Mouse (Mus musculus): ENCODE data around the gene Olfr724. TPM values are rescaled to one million over a fixed set of nuclear protein-coding genes. Genes with fewer than 3 reads are reported as not detected.
"Not testable (repeated sequence)": the region's sequence is repeated elsewhere in the genome, so short reads cannot be mapped to it uniquely, and the experiment has no call there.

The Olfr724 gene
- polyA plus RNA-seq (2012; rRNA removed) = not detected in 2 replicates

DNA sequence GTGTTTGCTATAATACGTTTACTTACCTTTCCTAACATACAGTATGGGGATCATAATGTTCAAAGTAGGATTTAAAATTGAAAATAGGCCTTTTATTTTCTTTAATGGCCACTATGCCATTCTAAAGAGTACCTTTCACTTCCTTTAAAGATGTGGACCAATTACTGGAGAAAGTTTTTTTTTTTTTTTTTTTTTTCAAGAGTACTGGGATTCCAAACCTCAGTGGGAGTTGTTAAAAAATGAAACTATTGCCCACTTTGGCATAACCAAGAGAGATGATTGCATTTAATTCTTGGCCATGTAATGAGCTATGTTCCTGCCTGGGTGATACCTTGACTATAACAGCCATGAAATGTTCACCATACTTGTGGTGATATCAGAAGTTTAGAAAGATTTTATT is at the start of gene Olfr724:
TSS of gene Olfr724 (minus strand) at position 101 of the 400 bp plus-strand sequence.
- DNase-seq (ENCODE audit: low read depth) = not testable (repeated sequence)

DNA sequence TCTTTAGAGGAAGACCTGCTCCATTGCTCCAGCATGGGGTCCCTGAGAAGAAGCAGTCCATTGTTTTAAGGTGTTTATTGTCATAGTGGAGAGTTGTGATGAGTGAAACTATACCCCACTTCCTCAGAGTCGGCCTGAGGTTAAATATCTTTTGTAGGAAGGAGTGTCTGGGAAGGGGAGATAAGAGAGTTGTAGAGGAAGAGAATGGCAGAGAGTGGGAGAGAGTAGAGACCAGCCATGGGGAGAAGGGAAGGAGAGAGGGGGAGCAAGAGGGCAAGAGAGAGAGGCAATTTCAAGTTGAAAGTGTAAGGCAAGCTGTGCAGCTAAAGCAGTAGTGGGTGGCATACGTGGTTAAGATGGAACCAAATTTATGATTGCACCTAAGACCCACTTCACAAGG is 7.2 kb downstream of the Olfr724 start:
- TF ChIP-seq CTCF (IDR thresholded peaks at IDR 0.05; ENCODE audit: borderline replicate concordance, extremely low read depth, insufficient read depth, insufficient read length) (no peak), POLR2A (IDR thresholded peaks at IDR 0.05; ENCODE audit: borderline replicate concordance, extremely low read depth, insufficient read depth, insufficient read length, poor library complexity, severe bottlenecking) (no peak)

DNA sequence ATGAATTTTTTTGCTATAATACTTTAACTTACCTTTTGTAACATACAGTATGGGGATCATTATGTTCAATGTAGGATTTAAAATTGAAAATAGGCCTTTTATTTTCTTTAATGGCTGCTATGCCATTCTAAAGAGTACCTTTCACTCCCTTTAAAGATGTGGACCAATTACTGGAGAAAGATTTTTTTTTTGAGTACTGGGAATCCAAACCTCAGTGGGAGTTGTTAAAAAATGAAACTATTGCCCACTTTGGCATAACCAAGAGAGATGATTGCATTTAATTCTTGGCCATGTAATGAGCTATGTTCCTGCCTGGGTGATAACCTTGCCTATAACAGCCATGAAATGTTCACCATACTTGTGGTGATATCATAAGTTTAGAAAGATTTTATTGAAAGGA is 31.4 kb downstream of the Olfr724 start, which contains the start of gene Olfr723:
TSS of gene Olfr723 (minus strand) at position 101 of the 400 bp plus-strand sequence.
- not testable (repeated sequence) for DNase-seq (ENCODE audit: low read depth)

More for the DNA sequence above, 7.2 kb downstream of the Olfr724 start:
- no peak for DNase-seq (ENCODE audit: low read depth)

Other genes with a start within 250 kb of the Olfr724 start
- gene Armh4, start 179.9 kb downstream of the Olfr724 start, polyA plus RNA-seq (2012; rRNA removed) = 8.6 and 13.4 TPM in 2 replicates
- not detected in 2 replicates for gene Olfr722, start 61.3 kb downstream of the Olfr724 start, polyA plus RNA-seq (2012; rRNA removed)
- not detected in 2 replicates for gene Olfr723, start 31.5 kb downstream of the Olfr724 start, polyA plus RNA-seq (2012; rRNA removed)
- not detected in 2 replicates for gene Olfr725, start 77.1 kb upstream of the Olfr724 start, polyA plus RNA-seq (2012; rRNA removed)
- not detected in 2 replicates for gene Olfr726, start 127.7 kb upstream of the Olfr724 start, polyA plus RNA-seq (2012; rRNA removed)
- gene Olfr727, start 159.9 kb upstream of the Olfr724 start, polyA plus RNA-seq (2012; rRNA removed) = not detected in 2 replicates
- not detected in 2 replicates for gene Olfr728, start 179.4 kb upstream of the Olfr724 start, polyA plus RNA-seq (2012; rRNA removed)
- not detected in 2 replicates for gene Olfr729, start 189.6 kb upstream of the Olfr724 start, polyA plus RNA-seq (2012; rRNA removed)
- gene Olfr730, start 224.9 kb upstream of the Olfr724 start, polyA plus RNA-seq (2012; rRNA removed) = not detected in 2 replicates